Mouse (Mus musculus): ENCODE data around the gene Cmtm1. TPM values are rescaled to one million over a fixed set of nuclear protein-coding genes. Genes with fewer than 3 reads are reported as not detected.

Gene Cmtm1
- polyA plus RNA-seq, 1 experiment from 2014 or later = not detected

GRCm38 (mm10) chr8:104247054-104247907 is 62.7 kb downstream of the Cmtm1 start:
- peak overlapping the region; percentile 91 for H3K4me3 ChIP-seq (ENCODE audit: low read depth, low read length)
- ATAC-seq = no peak
- H3K4me2 ChIP-seq (replicated peaks; ENCODE audit: low read depth) = peak overlapping the region; percentile 94
- H3K27ac ChIP-seq (ENCODE audit: low read depth, low read length) = no peak overlapping the region
- H3K9ac ChIP-seq (ENCODE audit: low read depth, low read length) = peak overlapping the region; percentile 70; the same call in 1 of the 2 replicates
- no peaks in the 10 kb centered on the region for H3K27me3 ChIP-seq (replicated peaks; ENCODE audit: control insufficient read depth, insufficient read depth, low read length)
- TF ChIP-seq CTCF (IDR thresholded peaks at IDR 0.05; ENCODE audit: low read depth) = no peak
- peaks cover 15% of the 10 kb centered on the region; the same call in 1 of the 2 replicates for H3K4me1 ChIP-seq (replicated peaks; ENCODE audit: control insufficient read depth, insufficient read depth, low read length)
- no peaks in the 10 kb centered on the region for H3K9me3 ChIP-seq (ENCODE audit: control insufficient read depth)
- H3K36me3 ChIP-seq (ENCODE audit: control insufficient read depth, insufficient read depth) = peaks cover 16% of the 10 kb centered on the region
- 55% methylated on average over 22 of the region's 22 CpGs for WGBS

- H3K9me3 ChIP-seq (ENCODE audit: control insufficient read depth) = no peaks in the 10 kb centered on the region
Observed at GRCm38 (mm10) chr8:104246621-104247020, 63.3 kb downstream of the Cmtm1 start.

More at GRCm38 (mm10) chr8:104246621-104247020, 63.3 kb downstream of the Cmtm1 start:
- no peak overlapping the region for H3K4me3 ChIP-seq (ENCODE audit: low read depth, low read length)
- peaks cover 16% of the 10 kb centered on the region for H3K36me3 ChIP-seq (ENCODE audit: control insufficient read depth, insufficient read depth)
- ATAC-seq = no peak
- WGBS = 75% methylated on average over 4 of the region's 4 CpGs
- H3K27ac ChIP-seq (ENCODE audit: low read depth, low read length) = no peak overlapping the region
- H3K27me3 ChIP-seq (replicated peaks; ENCODE audit: control insufficient read depth, insufficient read depth, low read length) = no peaks in the 10 kb centered on the region
- no peak overlapping the region for H3K9ac ChIP-seq (ENCODE audit: low read depth, low read length)
- TF ChIP-seq CTCF (IDR thresholded peaks at IDR 0.05; ENCODE audit: low read depth) = no peak
- H3K4me1 ChIP-seq (replicated peaks; ENCODE audit: control insufficient read depth, insufficient read depth, low read length) = peaks cover 15% of the 10 kb centered on the region; the same call in 1 of the 2 replicates
- H3K4me2 ChIP-seq (replicated peaks; ENCODE audit: low read depth) = no peak overlapping the region

Other genes with a start within 250 kb of the Cmtm1 start
- gene Cdh5, start 208.5 kb downstream of the Cmtm1 start, polyA plus RNA-seq (2015; fragmentation: Nextera tagmentation; extraction: Ambion mirVana) = 12.1 and 12.4 TPM in 2 replicates
- gene Bean1, start 139.7 kb downstream of the Cmtm1 start, polyA plus RNA-seq (2015; fragmentation: Nextera tagmentation; extraction: Ambion mirVana) = 0.85 TPM in 2 replicates
- gene Tk2, start 61.6 kb downstream of the Cmtm1 start, polyA plus RNA-seq (2015; fragmentation: Nextera tagmentation; extraction: Ambion mirVana) = 12.0 and 12.4 TPM in 2 replicates
- 16.5 and 17.8 TPM in 2 replicates for gene Cklf, start 59.3 kb downstream of the Cmtm1 start, polyA plus RNA-seq (2015; fragmentation: Nextera tagmentation; extraction: Ambion mirVana)
- not detected in 2 replicates for gene Cmtm2a, start 17.0 kb downstream of the Cmtm1 start, polyA plus RNA-seq (2015; fragmentation: Nextera tagmentation; extraction: Ambion mirVana)
- not detected in 2 replicates for gene Gm45711, start 64 bp downstream of the Cmtm1 start, polyA plus RNA-seq (2015; fragmentation: Nextera tagmentation; extraction: Ambion mirVana)
- gene Gm11020, start 11.4 kb upstream of the Cmtm1 start, polyA plus RNA-seq (2015; fragmentation: Nextera tagmentation; extraction: Ambion mirVana) = not detected in 2 replicates
- not detected in 2 replicates for gene Cmtm2b, start 12.1 kb upstream of the Cmtm1 start, polyA plus RNA-seq (2015; fragmentation: Nextera tagmentation; extraction: Ambion mirVana)
- gene Cmtm3, start 29.3 kb upstream of the Cmtm1 start, polyA plus RNA-seq (2015; fragmentation: Nextera tagmentation; extraction: Ambion mirVana) = 40.3 and 40.5 TPM in 2 replicates
- gene Cmtm4, start 85.7 kb upstream of the Cmtm1 start, polyA plus RNA-seq (2015; fragmentation: Nextera tagmentation; extraction: Ambion mirVana) = 5.9 and 6.7 TPM in 2 replicates
- gene Dync1li2, start 132.9 kb upstream of the Cmtm1 start, polyA plus RNA-seq (2015; fragmentation: Nextera tagmentation; extraction: Ambion mirVana) = 19.0 and 20.4 TPM in 2 replicates
- 0.16 TPM in 2 replicates for gene Terb1, start 199.8 kb upstream of the Cmtm1 start, polyA plus RNA-seq (2015; fragmentation: Nextera tagmentation; extraction: Ambion mirVana)
- gene Nae1, start 224.5 kb upstream of the Cmtm1 start, polyA plus RNA-seq (2015; fragmentation: Nextera tagmentation; extraction: Ambion mirVana) = 43.8 and 48.6 TPM in 2 replicates
- gene Car7, start 224.5 kb upstream of the Cmtm1 start, polyA plus RNA-seq (2015; fragmentation: Nextera tagmentation; extraction: Ambion mirVana) = 0.82 and 1.1 TPM in 2 replicates